Comparison of ENCODE assay signal across 18 mouse cellular contexts in the genomic region with DNA sequence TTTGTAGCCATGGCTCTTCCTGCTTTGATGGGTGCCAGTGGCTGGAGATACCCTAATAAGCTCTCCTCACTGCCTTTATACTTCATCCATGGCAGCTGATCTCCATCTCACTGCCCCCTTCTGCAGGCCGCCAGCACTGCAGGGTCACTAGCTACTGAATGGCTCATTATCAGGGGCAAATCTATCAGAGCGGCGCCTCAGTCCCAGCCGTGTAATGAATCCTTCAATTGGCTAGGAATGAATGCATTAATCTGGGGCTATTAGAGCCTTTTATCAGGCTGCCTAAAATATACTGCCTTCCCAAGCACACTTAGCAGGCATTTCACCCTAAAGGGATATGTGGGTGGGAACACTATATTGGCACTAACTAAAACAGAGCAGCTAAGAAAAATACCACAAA.
DNase-seq lines count a peak whose midpoint lies in the region; ATAC-seq and TF ChIP-seq lines count a peak whose summit lies in the region.
"Had no signal": no experiment of that assay in that cellular context is flagged by ENCODE, and none has a peak within 500 bp of the region (broad histone marks: within the 10 kb centered on the region; RNA-seq: fewer than 3 reads in every experiment).

No protein-coding gene starts in this region.

- WGBS in hindbrain, embryonic 11.5 days, result 59% methylated on average over 4 of the region's 4 CpGs
- WGBS in hindbrain, embryonic 14.5 days, result 38% methylated on average over 4 of the region's 4 CpGs
- 12% methylated on average over 4 of the region's 4 CpGs for WGBS in forebrain, embryonic 12.5 days
- WGBS in limb, embryonic 11.5 days, result 33% methylated on average over 4 of the region's 4 CpGs
- 63% methylated on average over 4 of the region's 4 CpGs for WGBS in liver, embryonic 11.5 days

- H3K36me3 ChIP-seq in hindbrain, embryonic 11.5 days (ENCODE audit: control insufficient read depth, insufficient read depth, low read length), result no peaks in the 10 kb centered on the region
- H3K36me3 ChIP-seq in hindbrain, embryonic 14.5 days (replicated peaks; ENCODE audit: control insufficient read depth, insufficient read depth), result no peaks in the 10 kb centered on the region
- no peaks in the 10 kb centered on the region for H3K36me3 ChIP-seq in forebrain, embryonic 12.5 days (replicated peaks)
- no peaks in the 10 kb centered on the region for H3K36me3 ChIP-seq in limb, embryonic 11.5 days (ENCODE audit: control insufficient read depth, insufficient read depth, low read length)
- H3K36me3 ChIP-seq in liver, embryonic 11.5 days (ENCODE audit: control insufficient read depth, insufficient read depth, low read length), result no peaks in the 10 kb centered on the region
- H3K36me3 ChIP-seq: kidney, embryonic 15.5 days had no signal

- H3K9ac ChIP-seq in hindbrain, embryonic 11.5 days (ENCODE audit: low read depth, low read length), result no peak overlapping the region
- no peak overlapping the region for H3K9ac ChIP-seq in hindbrain, embryonic 14.5 days
- H3K9ac ChIP-seq in forebrain, embryonic 12.5 days, result no peak overlapping the region
- H3K9ac ChIP-seq in limb, embryonic 11.5 days (ENCODE audit: low read length), result no peak overlapping the region
- no peak overlapping the region for H3K9ac ChIP-seq in liver, embryonic 11.5 days (ENCODE audit: low read depth, low read length)
- H3K9ac ChIP-seq: kidney, embryonic 15.5 days had no signal

- no peaks in the 10 kb centered on the region for H3K27me3 ChIP-seq in hindbrain, embryonic 11.5 days (ENCODE audit: control insufficient read depth, insufficient read depth, low read length)
- H3K27me3 ChIP-seq in hindbrain, embryonic 14.5 days (ENCODE audit: control insufficient read depth, insufficient read depth, low read length), result no peaks in the 10 kb centered on the region
- no peaks in the 10 kb centered on the region for H3K27me3 ChIP-seq in forebrain, embryonic 12.5 days
- H3K27me3 ChIP-seq in limb, embryonic 11.5 days (ENCODE audit: control insufficient read depth, insufficient read depth, low read length), result no peaks in the 10 kb centered on the region
- no peaks in the 10 kb centered on the region for H3K27me3 ChIP-seq in liver, embryonic 11.5 days (replicated peaks; ENCODE audit: control insufficient read depth, insufficient read depth, low read length)
- H3K27me3 ChIP-seq: kidney, embryonic 15.5 days; megakaryocyte, embryonic 14.5 days had no signal

- H3K9me3 ChIP-seq in hindbrain, embryonic 11.5 days (ENCODE audit: control insufficient read depth, low read length), result no peaks in the 10 kb centered on the region
- 0 out of 2 replicates have a peak, but pooled peaks cover 6% of the 10 kb centered on the region for H3K9me3 ChIP-seq in hindbrain, embryonic 14.5 days (ENCODE audit: control insufficient read depth, low read length)
- H3K9me3 ChIP-seq in forebrain, embryonic 12.5 days, result peaks cover 5% of the 10 kb centered on the region; the same call in 1 of the 2 replicates
- no peaks in the 10 kb centered on the region for H3K9me3 ChIP-seq in limb, embryonic 11.5 days (ENCODE audit: control insufficient read depth, low read length)
- no peaks in the 10 kb centered on the region for H3K9me3 ChIP-seq in liver, embryonic 11.5 days (ENCODE audit: control insufficient read depth, low read length)
- H3K9me3 ChIP-seq: kidney, embryonic 15.5 days had no signal

- ATAC-seq in hindbrain, embryonic 11.5 days (ENCODE audit: low FRiP score), result peak; percentile 51
- no peak; the same call in 1 of the 2 replicates for ATAC-seq in hindbrain, embryonic 14.5 days (ENCODE audit: low FRiP score)
- peak; percentile 85 for ATAC-seq in forebrain, embryonic 12.5 days (ENCODE audit: low FRiP score)
- ATAC-seq in limb, embryonic 11.5 days (ENCODE audit: insufficient number of reproducible peaks, low FRiP score, low TSS enrichment, low read depth), result no peak
- ATAC-seq in liver, embryonic 11.5 days (replicated peaks; ENCODE audit: low FRiP score), result no peak
- ATAC-seq: intestine, embryonic 16.5 days; midbrain, embryonic 16.5 days had no signal

- no peak overlapping the region for H3K4me2 ChIP-seq in hindbrain, embryonic 11.5 days (replicated peaks; ENCODE audit: low read depth, low read length)
- no peak overlapping the region for H3K4me2 ChIP-seq in hindbrain, embryonic 14.5 days (replicated peaks)
- no peak overlapping the region for H3K4me2 ChIP-seq in forebrain, embryonic 12.5 days
- H3K4me2 ChIP-seq in limb, embryonic 11.5 days (ENCODE audit: low read depth, severe bottlenecking), result no peak overlapping the region
- H3K4me2 ChIP-seq in liver, embryonic 11.5 days, result no peak overlapping the region
- H3K4me2 ChIP-seq: kidney, embryonic 15.5 days had no signal

- peak; percentile 20 for DNase-seq in hindbrain, embryonic 11.5 days (ENCODE audit: low spot score)
- DNase-seq in hindbrain, embryonic 14.5 days (ENCODE audit: low spot score), result no peak
- DNase-seq in brain, embryonic 14.5 days (ENCODE audit: low read depth), result peak; percentile 87
- peak; percentile 31 for DNase-seq in limb, embryonic 11.5 days (ENCODE audit: low spot score)
- no peak for DNase-seq in ovary, adult 18-20 months (ENCODE audit: low spot score)
- no peak for DNase-seq in liver, embryonic 11.5 days (ENCODE audit: low spot score)
- DNase-seq: adrenal gland, adult 8-10 months; B cell, adult 2 months; cerebellum, adult 8-10 months; gastrocnemius, postnatal 25 days; heart, postnatal 14 days; lung, postnatal 10 days; thymus, postnatal 4 days had no signal

- TF ChIP-seq CTCF in brain, embryonic 14.5 days (IDR thresholded peaks at IDR 0.05; ENCODE audit: borderline replicate concordance, extremely low read depth, insufficient read depth, insufficient read length), result peak; percentile 36; the same call in 1 of the 2 replicates

- no peak overlapping the region; the same call in 1 of the 2 replicates for H3K27ac ChIP-seq in hindbrain, embryonic 11.5 days (ENCODE audit: low read depth, low read length)
- no peak overlapping the region for H3K27ac ChIP-seq in hindbrain, embryonic 14.5 days
- H3K27ac ChIP-seq in forebrain, embryonic 12.5 days, result 0 out of 2 replicates have a peak overlapping the region, but pooled peaks have one; percentile 42
- H3K27ac ChIP-seq in limb, embryonic 11.5 days (replicated peaks; ENCODE audit: low read depth, low read length), result no peak overlapping the region
- no peak overlapping the region for H3K27ac ChIP-seq in liver, embryonic 11.5 days (ENCODE audit: low read depth, low read length)
- H3K27ac ChIP-seq: kidney, embryonic 15.5 days had no signal

- H3K4me1 ChIP-seq in hindbrain, embryonic 11.5 days (replicated peaks; ENCODE audit: control insufficient read depth, insufficient read depth, low read length), result no peaks in the 10 kb centered on the region
- H3K4me1 ChIP-seq in hindbrain, embryonic 14.5 days (replicated peaks; ENCODE audit: control insufficient read depth, insufficient read depth, low read length), result 0 out of 2 replicates have a peak, but pooled peaks cover 6% of the 10 kb centered on the region
- peaks cover 9% of the 10 kb centered on the region for H3K4me1 ChIP-seq in forebrain, embryonic 12.5 days
- H3K4me1 ChIP-seq in limb, embryonic 11.5 days (ENCODE audit: control insufficient read depth, insufficient read depth, low read length), result no peaks in the 10 kb centered on the region
- H3K4me1 ChIP-seq in liver, embryonic 11.5 days (replicated peaks; ENCODE audit: control insufficient read depth, insufficient read depth, low read length), result no peaks in the 10 kb centered on the region
- H3K4me1 ChIP-seq: megakaryocyte, embryonic 14.5 days had no signal

- no peak for TF ChIP-seq POLR2A in brain, embryonic 14.5 days (IDR thresholded peaks at IDR 0.05; ENCODE audit: borderline replicate concordance, extremely low read depth, insufficient read depth, insufficient read length, poor library complexity, severe bottlenecking)

- no peak overlapping the region for H3K4me3 ChIP-seq in hindbrain, embryonic 11.5 days (ENCODE audit: low read depth, low read length)
- no peak overlapping the region for H3K4me3 ChIP-seq in hindbrain, embryonic 14.5 days (replicated peaks; ENCODE audit: low read length)
- H3K4me3 ChIP-seq in forebrain, embryonic 12.5 days (replicated peaks), result no peak overlapping the region
- no peak overlapping the region for H3K4me3 ChIP-seq in limb, embryonic 11.5 days (ENCODE audit: low read depth, low read length)
- H3K4me3 ChIP-seq in liver, embryonic 11.5 days (ENCODE audit: low read depth, low read length), result no peak overlapping the region
- H3K4me3 ChIP-seq: kidney, embryonic 15.5 days; megakaryocyte, embryonic 14.5 days had no signal

Comparison
In these comparisons a context has a peak if more than half of its experiments do, and no peak if none do; other contexts are left out.
1. ATAC-seq: peak in hindbrain, embryonic 11.5 days (single experiment) and forebrain, embryonic 12.5 days (single experiment); none in hindbrain, embryonic 14.5 days (single experiment), limb, embryonic 11.5 days (single experiment) and liver, embryonic 11.5 days (single experiment).
2. DNase-seq: peak in hindbrain, embryonic 11.5 days (single experiment), brain, embryonic 14.5 days (single experiment) and limb, embryonic 11.5 days (single experiment); none in hindbrain, embryonic 14.5 days (single experiment), ovary, adult 18-20 months (single experiment) and liver, embryonic 11.5 days (single experiment).